Mouse (Mus musculus) liver, embryonic 14.5 days (tissue): ENCODE results near the gene Rab42.

Experiments used
- CTCF ChIP-seq: IDR thresholded peaks from 2 replicates; pipeline ENCODE4 v1.5.1; 2016; ENCODE audit warnings: antibody characterized with exemption, low read depth, control low read depth
- EP300 ChIP-seq: IDR thresholded peaks from 2 replicates; pipeline ENCODE4 v1.6.1; 2016; ENCODE audit warnings: antibody characterized with exemption, low read depth

DNA sequence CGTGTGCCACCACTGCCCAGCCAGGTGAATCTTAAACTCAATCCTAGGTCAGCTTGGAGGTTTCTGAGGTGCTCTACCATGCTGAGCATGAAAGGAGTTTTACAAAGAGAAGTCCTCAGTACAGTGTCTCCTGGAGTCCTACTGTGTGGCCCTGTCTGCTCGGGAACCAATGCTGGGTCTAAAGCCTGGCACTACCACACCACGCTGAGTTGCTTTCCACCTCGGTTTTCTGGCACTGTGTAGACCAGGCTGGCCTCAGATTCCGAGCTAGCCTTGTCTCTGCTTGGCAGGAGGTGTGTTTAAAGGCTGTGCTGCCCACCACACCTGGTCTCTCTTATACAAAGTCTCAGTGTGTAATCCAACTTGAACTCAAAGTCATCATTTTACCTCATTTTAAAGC, 9.4 kb upstream of the Rab42 start:
- TF ChIP-seq CTCF (no peak), EP300 (no peak)
